Mouse (Mus musculus) megakaryocyte, embryonic 14.5 days (primary cell): ENCODE measurements around the gene Hnrnpul1. TPM values are rescaled to one million over a fixed set of nuclear protein-coding genes. Genes with fewer than 3 reads are reported as not detected.

Source experiments
- H3K27me3 ChIP-seq: replicated peaks from 2 replicates; pipeline ENCODE3; 2012; ENCODE audit warnings: inconsistent platforms
- H3K36me3 ChIP-seq: replicated peaks from 2 replicates; pipeline ENCODE3; 2012; ENCODE audit warnings: low read length, inconsistent platforms, mixed read lengths
- H3K4me1 ChIP-seq: 2 replicates; pipeline ENCODE4 v1.6.1; 2012; ENCODE audit warnings: inconsistent platforms
- H3K4me3 ChIP-seq: replicated peaks from 2 replicates; pipeline ENCODE3; 2012; ENCODE audit warnings: moderate library complexity, mild to moderate bottlenecking, inconsistent platforms
- H3K9me3 ChIP-seq: 2 replicates; pipeline ENCODE4 v1.6.1; 2012; ENCODE audit warnings: inconsistent platforms
- FLI1 ChIP-seq: IDR thresholded peaks from 2 replicates; pipeline ENCODE4 v1.6.1; 2012; ENCODE audit warnings: low read length, inconsistent platforms, mixed read lengths
- GATA1 ChIP-seq: IDR thresholded peaks from 3 replicates; pipeline ENCODE4 v1.6.1; 2012; ENCODE audit warnings: mixed read lengths, low read length, inconsistent platforms, borderline replicate concordance
- polyA plus RNA-seq: library from polyadenylated mRNA; stranded (reverse); fragments of >175 nt; gene quantifications from 2 replicates; pipeline ENCODE4 v1.2.3, GENCODE M21; 2012; ENCODE audit warnings: low replicate concordance; ENCODE audit not compliant: insufficient read depth

Hnrnpul1 gene
- polyA plus RNA-seq, 1 experiment = 168 TPM

- Histone ChIP-seq H3K27me3 (peaks cover 57% of the 10 kb centered on the region), H3K9me3 (no peaks in the 10 kb centered on the region), H3K4me1 (peaks cover 55% of the 10 kb centered on the region), H3K4me3 (no peak overlapping the region), H3K36me3 (no peaks in the 10 kb centered on the region)
- no peak for TF ChIP-seq GATA1
Measured at GRCm38 (mm10) chr7:25789129-25789440, 34.5 kb upstream of the Hnrnpul1 start.

DNA sequence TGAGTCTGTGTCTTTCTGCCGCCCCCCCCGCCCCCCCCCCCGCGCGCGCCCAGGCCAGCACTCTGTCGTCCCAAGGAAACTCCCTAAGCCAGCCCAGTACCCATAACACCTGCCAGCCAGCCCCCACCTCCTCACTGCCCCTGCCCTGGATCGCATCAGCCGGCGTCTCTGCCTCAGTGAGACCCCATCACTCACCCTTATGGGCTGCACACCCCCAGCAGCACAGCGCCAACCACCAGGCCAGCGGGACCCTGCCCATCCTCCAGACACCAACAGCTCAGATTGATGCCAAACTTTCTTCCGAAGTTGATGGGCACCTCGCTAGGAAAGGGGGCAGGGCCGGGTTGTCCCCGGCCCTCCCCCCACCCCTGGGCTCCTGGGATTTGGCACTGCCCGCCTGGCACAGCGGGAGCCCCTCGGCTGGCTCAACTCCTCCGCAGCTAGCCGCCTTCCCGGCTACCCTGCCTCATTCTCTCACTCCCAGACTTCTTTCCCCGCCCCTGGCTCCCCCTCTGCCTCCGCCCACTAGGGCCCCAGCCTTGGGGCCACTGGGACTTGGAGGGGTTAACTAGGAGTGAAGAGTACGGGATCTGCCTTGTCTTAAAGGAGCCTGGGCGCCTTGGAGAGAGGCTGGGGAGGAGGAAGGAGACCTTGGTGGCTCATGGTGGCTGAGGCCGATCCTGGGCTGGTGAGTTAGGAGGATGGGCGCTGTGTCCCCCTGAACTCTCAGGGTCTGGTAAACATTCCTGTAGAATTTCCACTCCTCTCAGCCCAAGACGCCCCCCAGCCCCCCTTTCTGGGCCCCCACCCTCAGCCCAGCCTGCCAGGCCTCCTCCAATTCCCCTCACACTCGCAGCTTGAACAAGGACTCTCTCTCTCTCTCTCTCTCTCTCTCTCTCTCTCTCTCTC, 33.9 kb upstream of the Hnrnpul1 start, which contains the start of gene Axl:
TSS of gene Axl (minus strand) at position 486 of the 909 bp plus-strand sequence.
- peak within 1 kb of the TSS; percentile 85 for H3K4me3 ChIP-seq
- H3K27me3 ChIP-seq = peaks cover 57% of the 10 kb centered on the region
- peaks cover 58% of the 10 kb centered on the region for H3K4me1 ChIP-seq
- H3K36me3 ChIP-seq = no peaks in the 10 kb centered on the region
- H3K9me3 ChIP-seq = no peaks in the 10 kb centered on the region
- TF ChIP-seq FLI1 (no peak), GATA1 (no peak)

- peaks cover 57% of the 10 kb centered on the region for H3K27me3 ChIP-seq
- no peaks in the 10 kb centered on the region for H3K9me3 ChIP-seq
- peaks cover 63% of the 10 kb centered on the region for H3K4me1 ChIP-seq
- TF ChIP-seq FLI1 (no peak), GATA1 (no peak)
- H3K36me3 ChIP-seq = no peaks in the 10 kb centered on the region
- H3K4me3 ChIP-seq = peak overlapping the region; percentile 67
Measured at GRCm38 (mm10) chr7:25787456-25788219, 33.1 kb upstream of the Hnrnpul1 start.

DNA sequence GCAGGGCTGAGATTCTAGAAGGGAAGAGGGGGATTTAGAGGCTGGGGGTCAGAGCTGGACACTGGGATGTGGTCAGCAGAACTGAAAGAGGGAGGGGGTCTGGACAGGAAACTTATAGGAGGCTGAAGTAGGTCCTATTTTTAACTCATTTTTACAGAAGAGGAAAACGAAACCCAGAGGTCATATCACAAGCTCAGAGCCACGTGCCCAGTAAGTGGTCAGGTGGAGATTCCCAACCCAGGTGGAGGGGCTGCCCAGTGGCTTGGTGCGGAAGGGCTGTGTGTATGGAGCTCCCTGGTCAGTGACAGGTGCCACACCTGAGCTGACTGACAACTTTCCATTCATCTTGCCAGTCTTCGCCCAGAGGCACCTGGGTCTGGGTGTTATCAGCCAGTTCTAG, 32.4 kb upstream of the Hnrnpul1 start:
- no peak for TF ChIP-seq GATA1
- H3K4me1 ChIP-seq = peaks cover 70% of the 10 kb centered on the region
- peaks cover 55% of the 10 kb centered on the region for H3K27me3 ChIP-seq
- H3K4me3 ChIP-seq = peak overlapping the region; percentile 46
- H3K9me3 ChIP-seq = no peaks in the 10 kb centered on the region
- H3K36me3 ChIP-seq = no peaks in the 10 kb centered on the region

GRCm38 (mm10) chr7:25785752-25786151, 31.2 kb upstream of the Hnrnpul1 start:
- Histone ChIP-seq H3K9me3 (no peaks in the 10 kb centered on the region), H3K4me3 (no peak overlapping the region), H3K4me1 (peaks cover 82% of the 10 kb centered on the region), H3K27me3 (peaks cover 53% of the 10 kb centered on the region), H3K36me3 (no peaks in the 10 kb centered on the region)
- TF ChIP-seq FLI1 (no peak), GATA1 (no peak)

DNA sequence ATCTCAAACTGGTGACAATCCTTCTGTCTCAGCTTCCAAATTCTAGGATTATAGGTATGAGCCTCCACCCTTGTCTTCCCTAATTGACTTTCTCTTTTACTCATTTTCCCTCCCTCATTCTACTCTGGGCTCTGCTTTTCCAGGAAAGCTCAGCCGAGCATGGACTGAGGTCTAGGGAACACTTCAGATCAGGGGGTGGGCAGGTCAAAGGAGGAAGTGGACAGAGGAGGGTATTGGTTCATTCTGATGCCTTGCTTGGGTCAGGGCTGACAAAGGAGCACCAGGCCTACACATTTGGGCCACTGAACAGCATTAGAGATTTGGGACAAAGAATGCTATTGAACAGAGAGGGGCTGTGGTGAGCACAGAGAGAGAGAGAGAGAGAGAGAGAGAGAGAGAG, 30.3 kb upstream of the Hnrnpul1 start:
- H3K27me3 ChIP-seq = peaks cover 44% of the 10 kb centered on the region
- peaks cover 80% of the 10 kb centered on the region for H3K4me1 ChIP-seq
- no peak for TF ChIP-seq FLI1
- TF ChIP-seq GATA1 = no peak
- no peaks in the 10 kb centered on the region for H3K36me3 ChIP-seq
- H3K9me3 ChIP-seq = no peaks in the 10 kb centered on the region
- no peak overlapping the region for H3K4me3 ChIP-seq

- no peaks in the 10 kb centered on the region for H3K9me3 ChIP-seq
- H3K4me1 ChIP-seq = peaks cover 82% of the 10 kb centered on the region
- no peaks in the 10 kb centered on the region for H3K36me3 ChIP-seq
- peaks cover 33% of the 10 kb centered on the region for H3K27me3 ChIP-seq
- TF ChIP-seq FLI1 = no peak
- TF ChIP-seq GATA1 = no peak
- H3K4me3 ChIP-seq = peak overlapping the region; percentile 48
Measured at GRCm38 (mm10) chr7:25783746-25784145, 29.2 kb upstream of the Hnrnpul1 start.

- Histone ChIP-seq H3K27me3 (peaks cover 28% of the 10 kb centered on the region), H3K36me3 (no peaks in the 10 kb centered on the region), H3K4me3 (peak overlapping the region; percentile 21), H3K9me3 (no peaks in the 10 kb centered on the region), H3K4me1 (peaks cover 79% of the 10 kb centered on the region)
- no peak for TF ChIP-seq GATA1
- TF ChIP-seq FLI1 = no peak
Measured at GRCm38 (mm10) chr7:25782744-25783143, 28.2 kb upstream of the Hnrnpul1 start.

- TF ChIP-seq GATA1 = no peak
- no peak for TF ChIP-seq FLI1
- Histone ChIP-seq H3K4me1 (peaks cover 73% of the 10 kb centered on the region), H3K36me3 (no peaks in the 10 kb centered on the region), H3K27me3 (peaks cover 22% of the 10 kb centered on the region), H3K9me3 (no peaks in the 10 kb centered on the region), H3K4me3 (peak overlapping the region; percentile 85)
Measured at GRCm38 (mm10) chr7:25781937-25782610, 27.5 kb upstream of the Hnrnpul1 start.
